Mouse (Mus musculus) effector memory CD4-positive, alpha-beta T cell, adult 5 months (primary cell): Measurements from ENCODE around the gene Sar1a. TPM values are rescaled to one million over a fixed set of nuclear protein-coding genes. Genes with fewer than 3 reads are reported as not detected.

ENCODE experiments used
- polyA plus RNA-seq: library from polyadenylated mRNA; unstranded; fragments of 100-300 nt; shearing (Covaris generic); gene quantifications from one replicate; pipeline ENCODE4 v1.2.1, GENCODE M21; 2017

Sar1a gene
- 301 TPM for polyA plus RNA-seq

DNA sequence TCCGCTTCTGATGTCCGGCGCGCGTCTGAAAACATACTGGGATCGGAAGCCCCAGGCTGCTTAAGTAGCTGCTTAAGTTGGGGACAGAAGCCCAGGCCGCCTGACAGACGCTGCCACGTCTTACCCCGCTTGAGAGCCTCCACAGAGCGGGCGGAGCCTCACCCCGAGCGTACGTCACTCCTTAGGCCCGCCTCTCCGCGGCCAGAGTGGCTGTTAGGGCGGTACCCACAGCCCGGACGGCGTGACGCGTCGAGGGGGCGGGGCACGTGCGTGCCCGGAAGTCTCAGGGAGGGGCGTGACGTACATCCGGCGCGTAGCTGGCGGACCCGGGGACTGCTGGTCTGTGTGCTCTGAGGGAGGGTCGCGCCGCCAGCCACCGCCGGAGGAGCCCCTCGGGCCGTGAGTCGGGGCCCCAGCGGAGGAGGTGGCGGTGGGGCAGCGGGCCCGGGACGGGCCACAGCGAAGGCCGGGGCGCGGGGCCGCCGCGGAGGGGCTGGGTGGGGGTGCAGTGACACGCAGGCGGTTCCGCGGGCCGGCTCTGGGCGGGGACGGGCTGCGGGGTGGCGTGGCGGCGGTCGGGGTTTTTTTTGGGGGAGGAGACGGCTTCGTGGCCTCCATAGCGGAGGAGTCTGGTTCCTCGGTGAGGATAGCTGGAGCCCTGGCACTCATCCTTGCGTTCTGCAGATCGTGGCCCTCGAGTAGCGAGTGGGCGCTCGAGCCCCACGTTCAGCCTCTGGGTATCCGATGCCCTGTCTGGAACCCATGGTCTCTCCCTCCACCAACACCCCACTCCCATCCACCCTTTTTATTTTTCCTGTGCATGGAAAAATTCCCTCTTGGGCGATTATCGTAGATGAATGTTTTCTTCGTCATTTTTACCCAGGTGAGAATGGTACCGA is at the start of gene Sar1a:
Gene Sar1a, plus strand, starts transcription at position 285 of the 899 bp plus-strand sequence.

DNA sequence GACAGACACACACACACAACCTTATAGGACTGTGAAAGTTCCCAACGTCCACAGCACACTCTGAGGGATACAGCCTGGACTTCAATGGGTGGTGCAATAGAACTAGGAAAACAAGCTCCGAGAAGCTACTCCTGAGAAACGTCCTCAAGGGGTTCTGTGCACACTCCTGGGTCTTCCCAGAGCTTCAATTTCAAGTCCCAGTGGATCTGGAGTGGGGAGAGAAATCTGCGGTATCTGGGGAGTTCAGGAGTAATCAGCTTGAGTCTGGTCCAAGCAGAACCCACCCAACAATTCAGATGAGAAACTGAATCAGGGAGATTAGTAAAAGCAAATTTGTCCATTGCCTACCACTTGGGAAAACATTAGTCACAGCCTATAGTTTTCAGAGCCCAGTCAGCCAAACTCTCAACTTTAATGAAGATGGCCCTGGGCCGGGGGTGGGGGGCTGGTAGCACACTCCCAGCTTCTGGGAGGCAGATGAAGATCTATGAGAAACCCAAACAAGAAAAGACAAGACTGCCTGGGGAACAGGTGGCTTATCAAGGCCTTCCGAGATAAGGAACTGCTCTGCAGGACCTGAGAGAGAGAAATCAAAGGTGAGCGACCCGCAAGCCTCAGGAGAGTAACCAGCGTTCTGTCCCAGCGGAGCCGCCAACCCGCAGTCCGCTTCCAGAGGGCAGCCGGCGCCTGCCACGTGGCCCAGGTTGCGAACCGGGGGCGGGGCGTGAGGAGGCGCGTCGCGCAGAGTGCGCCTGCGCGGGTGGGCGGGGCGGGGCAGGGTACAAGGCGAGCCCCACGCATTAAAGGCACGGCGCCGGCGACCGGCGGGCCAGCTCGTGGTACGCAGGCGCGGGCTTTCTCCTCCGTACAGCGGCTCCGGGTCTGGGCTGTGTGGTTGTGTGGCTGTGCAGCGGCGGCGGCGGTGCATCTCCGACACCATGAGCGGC is 32.0 kb upstream of the Sar1a start, which contains the start of gene Ppa1:
Gene Ppa1, plus strand, starts transcription at position 763 of the 947 bp plus-strand sequence.

DNA sequence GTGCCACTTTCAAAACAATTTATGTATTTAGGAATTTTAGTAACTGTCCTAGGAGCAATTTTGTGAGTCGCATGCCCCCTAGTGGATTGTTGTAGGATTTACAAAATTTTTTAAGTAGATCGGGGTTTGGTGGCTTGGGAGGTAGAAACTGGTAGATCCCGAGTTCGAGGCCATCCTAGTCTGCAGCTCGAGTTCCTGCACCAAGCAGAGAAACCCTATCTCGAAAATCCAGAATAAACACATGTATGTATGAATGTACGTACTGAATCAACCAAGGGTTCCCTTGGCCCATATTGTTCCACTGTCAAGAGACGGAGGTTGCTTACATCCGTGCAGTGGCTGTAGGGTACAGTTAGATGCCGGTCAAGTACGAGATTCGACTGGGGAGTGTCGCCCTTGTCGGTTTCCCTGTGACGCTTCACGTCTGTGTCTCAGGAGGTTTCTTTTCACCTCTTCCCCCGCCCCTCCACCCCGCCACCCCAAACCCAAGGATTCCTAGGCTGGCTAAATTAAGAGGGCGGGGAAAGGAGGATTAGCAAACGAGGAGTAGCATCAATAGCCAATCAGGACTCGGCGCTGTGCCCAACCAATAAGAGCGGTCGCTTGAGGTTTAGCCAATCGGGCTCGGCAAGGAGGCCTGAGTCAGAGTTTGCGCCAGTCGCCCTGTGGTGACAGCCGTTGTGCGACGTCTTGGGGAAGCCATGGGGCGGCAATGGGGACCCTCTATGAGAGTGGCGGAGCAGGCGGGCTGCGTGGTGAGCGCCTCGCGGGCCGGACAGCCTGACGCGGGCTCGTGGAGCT is 15.0 kb downstream of the Sar1a start, which contains the start of gene Tysnd1:
Gene Tysnd1, plus strand, starts transcription at position 645 of the 801 bp plus-strand sequence.

DNA sequence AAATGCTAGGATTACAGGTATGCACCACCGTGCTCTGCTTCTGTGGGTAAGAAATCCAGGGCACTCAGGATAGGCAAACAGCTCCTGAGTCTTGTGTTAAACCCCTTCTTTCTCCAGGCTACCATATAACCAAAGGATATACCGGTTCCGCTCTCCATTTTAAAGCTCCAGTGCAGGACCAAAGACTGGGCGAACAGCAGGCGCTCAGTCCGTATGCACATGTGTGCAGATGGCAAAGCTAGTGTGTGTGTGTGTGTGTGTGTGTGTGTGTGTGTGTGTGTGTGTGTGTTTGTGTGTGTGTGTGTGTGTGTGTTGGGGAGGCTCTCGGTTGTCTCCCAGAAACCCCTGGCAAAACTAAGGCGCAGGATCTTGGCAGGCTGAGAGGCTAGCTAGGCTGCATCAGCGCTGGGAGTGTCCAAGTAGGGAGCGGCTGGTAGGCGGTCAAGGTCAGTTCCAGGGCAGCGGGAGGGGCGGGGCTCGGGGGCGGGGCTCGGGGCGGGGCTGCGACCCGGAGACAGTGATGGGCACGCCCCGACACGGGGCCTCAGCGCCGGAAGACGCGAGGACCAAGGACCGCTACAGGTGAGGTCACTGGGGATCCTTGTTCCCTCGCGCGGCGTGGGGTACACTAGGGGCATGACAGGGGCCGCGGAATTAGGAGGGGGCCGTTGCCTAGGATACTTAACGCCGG is 34.8 kb downstream of the Sar1a start, which contains the start of gene Aifm2:
Gene Aifm2, plus strand, starts transcription at position 493 of the 691 bp plus-strand sequence.

Other genes with a start within 250 kb of the Sar1a start
- 14.4 TPM for gene Eif4ebp2, start 227.6 kb upstream of the Sar1a start, polyA plus RNA-seq
- gene Lrrc20, start 204.5 kb upstream of the Sar1a start, polyA plus RNA-seq = 4.5 TPM
- gene Npffr1, start 84.8 kb upstream of the Sar1a start, polyA plus RNA-seq = not detected
- gene Ppa1, start 31.7 kb upstream of the Sar1a start, polyA plus RNA-seq = 39.4 TPM
- gene Tysnd1, start 15.2 kb downstream of the Sar1a start, polyA plus RNA-seq = 23.8 TPM
- 2.6 TPM for gene Aifm2, start 35.0 kb downstream of the Sar1a start, polyA plus RNA-seq
- gene H2afy2, start 103.8 kb downstream of the Sar1a start, polyA plus RNA-seq = not detected